Mouse (Mus musculus) lung, postnatal 36 days (tissue): ENCODE data around the gene Olfr317.
"Not testable (repeated sequence)": the region's sequence is repeated elsewhere in the genome, so short reads cannot be mapped to it uniquely, and the experiment has no call there.

Experiments used
- DNase-seq: peaks from one replicate; pipeline ENCODE4 v3.0.0; 2022; ENCODE audit warnings: mixed read lengths

Gene Olfr317

DNA sequence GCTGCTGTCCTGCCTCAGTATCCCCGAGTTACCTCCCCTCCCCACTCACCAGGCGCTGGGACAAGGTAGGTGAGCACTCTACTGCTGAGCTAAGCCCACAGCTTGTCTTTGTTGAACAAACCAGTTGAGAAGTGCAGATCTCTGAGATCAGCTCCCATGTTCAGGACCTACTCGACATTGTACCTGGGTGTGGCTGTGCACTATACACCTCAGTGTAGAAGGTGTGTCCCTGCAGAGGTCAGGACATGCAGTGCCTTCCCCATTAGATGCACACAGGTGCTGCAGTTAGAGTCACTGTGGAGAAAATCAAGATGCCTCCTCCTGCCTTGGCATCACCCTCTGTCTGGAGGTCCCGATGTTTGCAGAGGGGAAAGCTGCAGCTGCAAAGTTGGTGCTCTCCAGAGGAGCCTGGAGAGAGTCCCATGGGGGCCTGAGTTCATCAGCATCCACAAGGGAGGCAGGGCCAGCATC lies at the start of gene Olfr317:
TSS of gene Olfr317 (minus strand) at position 421 of the 471 bp plus-strand sequence.
- no peak for DNase-seq

DNA sequence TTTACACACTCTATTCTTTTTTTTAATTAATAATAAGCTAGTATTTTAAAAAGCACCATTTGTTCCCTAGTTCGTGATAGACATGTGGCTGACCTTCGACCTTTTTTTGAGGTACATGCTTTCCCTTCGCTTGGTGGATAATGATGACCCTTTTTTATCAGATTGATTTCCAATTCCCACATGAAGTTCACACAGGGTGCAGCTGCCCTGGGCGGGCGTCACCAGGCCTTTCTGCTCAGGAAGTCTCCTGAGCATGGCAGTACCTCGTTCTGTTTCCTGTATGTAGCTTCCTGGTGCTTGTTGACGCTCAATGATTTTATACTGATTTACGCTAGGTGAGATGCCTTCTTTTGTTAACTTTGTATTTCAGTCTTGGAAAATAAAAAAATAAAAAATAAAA lies 49.3 kb upstream of the Olfr317 start:
- no peak for DNase-seq

DNA sequence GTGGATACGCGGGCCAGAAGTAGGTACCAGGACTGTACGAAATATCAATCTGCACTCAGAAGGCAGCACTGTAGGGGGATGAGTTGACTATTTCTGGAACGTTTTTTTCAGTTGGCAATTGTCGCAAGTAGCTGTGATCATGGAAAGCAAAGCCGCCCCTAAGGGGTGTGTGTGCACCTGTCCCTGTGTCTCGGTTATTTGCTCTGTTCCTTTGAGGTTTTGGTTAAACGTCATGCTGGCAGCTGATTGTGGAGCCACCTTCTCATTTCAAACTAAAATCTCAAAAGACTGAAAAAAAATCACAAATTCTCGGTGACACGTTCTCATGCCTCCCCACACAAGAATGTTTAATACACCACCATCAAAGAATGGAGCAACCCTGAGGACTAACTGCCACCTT lies 48.6 kb upstream of the Olfr317 start:
- no peak for DNase-seq

DNA sequence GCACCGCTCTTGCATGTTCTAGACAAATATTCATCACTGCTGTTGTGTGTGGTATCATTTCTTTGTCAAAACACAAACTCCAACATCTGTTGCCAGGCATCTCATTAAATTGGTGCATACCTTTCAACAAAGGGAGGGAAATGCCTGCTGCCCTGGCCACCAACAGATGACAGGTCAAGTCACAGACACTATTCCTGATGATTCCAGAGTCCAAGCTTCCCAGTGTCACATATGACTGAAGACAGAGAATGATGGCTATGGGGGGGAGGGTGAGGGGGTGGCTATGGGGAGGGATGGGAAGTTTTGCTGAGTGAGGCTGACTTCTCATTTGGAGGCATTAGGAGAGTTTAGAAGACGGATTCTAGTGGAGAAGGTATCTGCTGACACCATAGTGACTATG lies 45.2 kb upstream of the Olfr317 start:
- DNase-seq = no peak

DNA sequence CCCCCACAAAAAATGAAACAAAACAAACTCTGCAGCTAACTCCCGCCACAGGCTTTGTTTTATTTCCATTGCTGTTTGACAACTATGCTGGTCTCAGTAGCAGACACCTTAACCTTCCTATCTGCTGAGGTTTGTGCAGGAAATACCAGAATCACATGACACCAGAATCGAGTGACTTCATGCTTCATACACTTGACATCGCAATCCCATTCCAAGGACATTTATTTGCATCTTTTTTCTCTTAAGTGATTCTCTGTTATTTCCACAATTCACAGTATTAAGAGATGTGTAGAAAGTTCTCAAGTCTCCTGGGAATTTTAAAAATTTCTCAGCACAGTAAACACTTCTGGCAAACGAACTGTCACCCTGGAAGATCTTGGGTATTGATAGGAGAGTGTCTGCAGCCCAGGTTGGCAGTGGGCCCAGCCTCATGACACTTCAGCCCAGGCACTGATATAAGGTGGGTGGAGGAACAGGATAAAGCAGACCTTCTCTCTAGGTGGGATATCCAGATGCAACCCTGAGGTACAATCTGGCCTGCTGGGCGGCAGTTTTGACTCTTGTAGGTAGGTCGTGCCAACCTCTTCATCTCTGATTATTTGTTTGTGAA lies 43.6 kb upstream of the Olfr317 start, which contains the start of gene Olfr314:
TSS of gene Olfr314 (plus strand) at position 473 of the 610 bp plus-strand sequence.
- DNase-seq = no peak

DNA sequence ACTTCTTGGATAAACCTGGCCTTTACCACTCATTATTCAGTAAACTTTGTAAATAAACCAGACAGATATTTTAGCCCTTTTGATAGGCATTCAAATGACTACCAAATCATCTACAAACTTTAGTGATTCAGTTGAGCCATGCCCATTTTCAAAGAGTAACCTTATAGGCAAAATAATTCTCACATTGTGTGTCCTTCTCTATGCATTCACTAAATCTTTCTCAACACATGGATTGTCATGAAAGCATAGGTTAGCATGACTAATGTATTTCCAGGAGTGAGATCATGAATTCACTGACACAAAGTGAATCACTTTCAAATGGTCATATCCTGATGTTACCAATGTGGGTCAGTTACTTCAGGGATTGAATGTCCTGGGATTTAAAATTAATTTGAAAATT lies 33.9 kb upstream of the Olfr317 start, which contains the start of gene Olfr315:
TSS of gene Olfr315 (plus strand) at position 301 of the 400 bp plus-strand sequence.
- DNase-seq = no peak

DNA sequence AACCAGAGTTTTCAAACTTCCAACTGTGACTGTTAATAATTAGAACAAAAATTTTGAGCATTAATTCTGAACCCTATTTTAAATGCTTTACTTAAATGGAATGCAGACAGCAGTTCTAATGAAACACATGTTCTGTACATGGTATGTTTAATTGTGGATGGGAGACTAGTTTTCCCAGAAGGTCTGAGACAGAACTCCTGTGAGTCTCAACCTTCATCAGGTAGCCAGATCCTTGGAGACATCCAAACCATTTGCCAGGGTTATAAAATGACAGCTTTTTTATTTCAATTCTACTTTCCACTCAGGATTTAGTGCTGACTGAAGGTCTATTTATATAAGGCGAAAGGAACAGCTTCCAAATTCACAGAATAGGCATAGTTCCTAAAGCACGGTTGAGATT lies 13.4 kb upstream of the Olfr317 start, which contains the start of gene Olfr316:
TSS of gene Olfr316 (plus strand) at position 301 of the 400 bp plus-strand sequence.
- no peak for DNase-seq

DNA sequence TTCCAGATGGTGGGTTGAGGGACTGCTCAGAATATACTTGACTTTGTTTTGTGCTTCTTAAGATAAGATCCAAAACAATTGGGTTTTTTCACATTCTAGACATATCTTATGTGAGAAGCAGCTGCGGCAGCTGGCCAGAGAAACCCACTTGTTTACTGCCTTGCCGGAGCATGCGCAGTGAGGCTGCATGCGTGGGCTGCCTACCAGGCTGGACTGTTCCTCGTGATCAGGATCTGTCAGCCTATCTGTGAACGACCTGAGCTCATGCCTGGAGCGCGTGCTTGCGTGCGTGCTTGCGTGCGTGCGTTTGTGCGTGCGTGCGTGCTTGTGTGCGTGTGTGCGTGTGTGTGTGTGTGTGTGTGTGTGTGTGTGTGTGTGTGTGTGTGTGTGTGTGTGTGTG lies 12.1 kb upstream of the Olfr317 start:
- not testable (repeated sequence) for DNase-seq

DNA sequence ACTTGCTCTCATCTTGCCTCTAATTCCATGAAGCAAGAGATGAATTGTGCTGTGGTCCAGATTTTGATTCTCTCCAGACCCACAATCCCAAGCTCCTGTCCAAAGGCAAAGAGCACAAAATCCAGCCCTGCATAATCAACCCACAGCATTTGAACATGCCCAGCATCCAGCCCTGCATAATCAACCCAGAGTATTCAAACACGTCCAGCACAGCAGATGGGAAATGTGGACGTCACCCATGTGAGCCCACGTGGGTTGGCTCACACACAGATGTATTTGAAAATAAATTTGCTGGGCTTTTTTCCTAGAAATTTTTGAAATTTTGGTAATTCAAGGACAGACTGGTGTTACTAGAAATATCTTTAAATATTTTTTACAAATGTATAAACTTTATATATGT lies 5.6 kb downstream of the Olfr317 start:
- DNase-seq = peak; percentile 1

DNA sequence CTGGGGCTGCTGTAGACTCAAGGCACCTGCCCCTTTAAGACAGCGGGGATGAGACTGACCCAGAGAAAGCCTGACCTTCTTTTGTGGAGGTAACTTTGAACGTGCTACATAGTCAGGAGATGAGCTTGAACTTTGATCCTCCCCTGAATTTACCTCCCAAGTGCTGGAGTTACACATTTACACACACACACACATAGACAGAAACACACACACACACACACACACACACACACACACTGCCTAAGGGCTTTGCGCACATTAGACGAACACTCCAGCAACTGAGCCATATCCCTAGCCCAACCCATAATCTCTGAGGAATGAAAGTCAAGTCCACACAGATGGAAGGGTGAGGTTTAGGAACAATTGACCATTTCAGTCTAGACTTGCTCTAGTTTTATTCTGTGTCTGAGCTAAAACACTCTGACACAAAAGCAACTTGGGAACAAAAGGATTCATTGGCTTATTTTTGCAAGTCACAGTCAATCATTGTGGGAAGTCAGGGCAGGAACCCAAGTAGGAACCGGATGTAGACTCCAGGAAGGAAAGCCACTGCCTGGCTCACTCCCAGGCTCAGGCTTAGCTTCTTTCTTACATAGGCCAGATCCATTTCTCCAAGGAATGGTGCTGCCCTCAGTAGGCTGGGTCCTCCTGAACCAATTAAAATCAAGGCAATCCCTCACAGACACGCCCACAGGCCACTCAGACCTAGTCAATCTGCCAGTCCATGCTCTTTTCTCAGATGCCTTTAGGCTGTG lies 10.9 kb downstream of the Olfr317 start:
- not testable (repeated sequence) for DNase-seq

DNA sequence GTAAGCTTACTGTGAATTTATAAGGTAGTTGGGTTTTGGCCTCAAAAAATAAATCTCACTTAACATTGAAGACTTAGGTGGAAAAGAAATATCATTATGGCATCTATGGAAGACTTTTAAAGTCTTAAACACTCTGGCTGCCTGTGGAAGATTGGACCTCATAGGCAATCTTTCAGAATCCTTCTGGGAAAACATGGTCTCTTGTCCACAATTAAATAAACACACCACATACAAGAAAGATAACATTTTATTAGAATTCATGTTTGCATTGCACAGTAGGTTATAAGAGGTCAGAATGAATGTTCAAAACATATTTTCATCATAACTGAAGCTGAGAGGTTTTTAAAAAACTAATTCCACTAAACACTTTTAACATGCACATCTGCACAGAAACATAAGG lies 15.1 kb downstream of the Olfr317 start, which contains the start of gene Olfr318:
TSS of gene Olfr318 (minus strand) at position 101 of the 400 bp plus-strand sequence.
- DNase-seq = no peak

DNA sequence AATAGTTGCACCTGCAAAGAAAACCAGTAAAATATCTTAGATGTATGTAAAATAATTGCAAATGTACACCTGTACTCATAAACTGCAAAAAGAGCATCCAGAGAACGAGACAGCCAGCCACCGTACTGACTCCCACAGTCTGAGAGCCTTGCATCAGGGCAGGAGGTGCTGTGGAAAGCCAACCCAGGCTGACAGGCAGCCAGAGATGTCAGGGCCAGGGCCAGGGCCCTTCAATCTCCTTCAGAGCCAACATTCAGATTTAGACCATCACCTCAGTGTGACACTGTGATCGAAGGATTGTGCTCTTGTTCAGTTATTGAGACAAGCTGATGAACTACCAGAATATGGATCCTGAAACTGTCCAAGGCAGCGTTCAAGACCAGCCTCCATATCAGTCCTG lies 19.3 kb downstream of the Olfr317 start:
- no peak for DNase-seq

DNA sequence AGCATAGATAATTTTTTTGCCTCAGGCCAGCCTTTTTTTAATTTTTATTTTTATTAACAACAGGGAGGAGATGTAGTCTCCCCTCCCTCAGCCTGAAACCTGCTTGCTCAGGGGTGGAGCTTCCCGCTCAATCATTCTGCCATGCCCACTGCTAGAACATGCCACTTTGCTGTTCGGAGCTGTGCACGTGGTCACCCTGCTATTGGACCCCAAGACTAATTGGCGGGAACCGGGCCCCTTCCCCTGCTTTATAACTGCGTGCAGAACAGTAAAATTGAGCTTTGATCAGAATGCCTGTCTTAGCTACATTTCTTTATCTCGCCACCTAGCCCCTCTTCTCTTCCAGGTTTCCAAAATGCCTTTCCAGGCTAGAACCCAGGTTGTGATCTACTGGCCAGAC lies 21.3 kb downstream of the Olfr317 start:
- DNase-seq = not testable (repeated sequence)

DNA sequence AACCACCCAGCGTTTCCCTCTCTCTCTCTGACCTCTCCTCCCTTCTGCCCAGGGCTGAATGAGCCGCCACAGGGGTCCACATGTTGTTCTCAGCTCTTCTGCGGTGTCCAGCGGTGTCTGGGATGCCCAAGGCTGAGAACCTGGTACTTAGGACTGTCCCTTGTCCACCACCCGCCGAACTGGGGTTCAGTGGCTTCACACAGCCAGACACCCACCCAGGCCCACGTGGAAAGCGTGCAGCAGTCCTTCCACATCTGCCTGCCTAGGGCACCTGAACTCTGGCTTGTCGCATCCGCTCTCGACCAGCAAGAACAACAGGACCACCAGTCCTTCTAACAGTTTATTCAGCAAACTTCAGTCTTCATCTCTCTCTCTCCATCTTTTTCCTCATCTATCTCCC lies 29.9 kb downstream of the Olfr317 start:
- DNase-seq = no peak

DNA sequence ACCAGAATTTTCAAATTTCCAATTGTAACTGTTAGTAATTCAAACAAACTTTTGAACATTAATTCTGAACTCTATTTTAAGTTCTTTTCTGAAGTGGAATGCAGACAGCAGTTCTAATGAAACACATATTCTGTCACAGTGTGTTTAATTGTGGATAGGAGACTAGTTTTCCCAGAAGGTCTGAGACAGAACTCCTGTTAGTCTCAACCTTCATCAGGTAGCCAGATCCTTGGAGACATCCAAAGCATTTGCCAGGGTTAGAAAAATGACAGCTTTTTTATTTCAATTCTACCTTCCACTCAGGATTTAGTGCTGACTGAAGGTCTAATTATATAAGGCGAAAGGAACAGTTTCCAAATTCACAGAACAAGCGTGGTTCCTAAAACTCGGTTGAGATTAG lies 40.1 kb downstream of the Olfr317 start, which contains the start of gene Olfr319:
TSS of gene Olfr319 (plus strand) at position 301 of the 400 bp plus-strand sequence.
- DNase-seq = no peak
